Mouse (Mus musculus) bone marrow, adult 2 months (tissue): ENCODE data around the gene Qsox2.

ENCODE experiments used
- CTCF ChIP-seq: fragments of 200-500 bp; IDR thresholded peaks from 2 replicates; pipeline ENCODE4 v1.5.1; 2011; ENCODE audit warnings: low read length, control low read depth; ENCODE audit not compliant: control insufficient read depth, insufficient read depth
- POLR2A ChIP-seq: fragments of 200-500 bp; IDR thresholded peaks from 2 replicates; pipeline ENCODE4 v1.6.1; 2011; ENCODE audit warnings: low read depth, mild to moderate bottlenecking, control low read depth, low read length, borderline replicate concordance; ENCODE audit not compliant: control insufficient read depth

- TF ChIP-seq POLR2A (no peak), CTCF (no peak)
Observed at GRCm38 (mm10) chr2:26188517-26188916, 48.8 kb downstream of the Qsox2 start.
